Mouse (Mus musculus) heart, embryonic 15.5 days (tissue): ENCODE results near the gene 1700017B05Rik. TPM values are rescaled to one million over a fixed set of nuclear protein-coding genes. Genes with fewer than 3 reads are reported as not detected.

Source experiments
- ATAC-seq: fragments of 200-750 bp; cut with Nextera tagmentation; replicated peaks from 2 replicates; pipeline ENCODE4 v1.8.0; 2017; ENCODE audit warnings: low read depth, moderate TSS enrichment; ENCODE audit not compliant: insufficient number of reproducible peaks, insufficient read depth, low FRiP score
- H3K27ac ChIP-seq: fragments of 300-500 bp; sonication (generic); 2 replicates; pipeline ENCODE4 v1.5.1; 2015; ENCODE audit warnings: mild to moderate bottlenecking, inconsistent platforms
- H3K27me3 ChIP-seq: fragments of 300-500 bp; sonication (generic); 2 replicates; pipeline ENCODE4 v1.6.1; 2015; ENCODE audit warnings: inconsistent platforms
- H3K36me3 ChIP-seq: fragments of 300-500 bp; sonication (generic); 2 replicates; pipeline ENCODE4 v1.6.1; 2015; ENCODE audit warnings: mild to moderate bottlenecking, inconsistent platforms
- H3K4me1 ChIP-seq: fragments of 300-500 bp; sonication (generic); replicated peaks from 2 replicates; pipeline ENCODE4 v1.6.1; 2015; ENCODE audit warnings: inconsistent platforms
- H3K4me2 ChIP-seq: fragments of 300-500 bp; sonication (generic); 2 replicates; pipeline ENCODE4 v1.6.1; 2015; ENCODE audit warnings: inconsistent platforms, mild to moderate bottlenecking, moderate library complexity
- H3K4me3 ChIP-seq: fragments of 300-500 bp; sonication (generic); 2 replicates; pipeline ENCODE4 v1.5.1; 2015; ENCODE audit warnings: mild to moderate bottlenecking, inconsistent platforms
- H3K9ac ChIP-seq: fragments of 300-500 bp; sonication (generic); 2 replicates; pipeline ENCODE4 v1.6.1; 2015; ENCODE audit warnings: mild to moderate bottlenecking, inconsistent platforms
- H3K9me3 ChIP-seq: fragments of 300-500 bp; sonication (generic); replicated peaks from 2 replicates; pipeline ENCODE4 v1.6.1; 2016; ENCODE audit warnings: inconsistent platforms
- WGBS: fragments of 180-500 bp; shearing (Covaris S2); methylation state at CpG from one replicate; pipeline ENCODE4 v1.1.7; 2015; ENCODE audit warnings: mixed read lengths; 5-methylcytosine and 5-hydroxymethylcytosine counted together
- polyA plus RNA-seq: library from polyadenylated mRNA; unstranded; fragments of >200 nt; fragmentation: Nextera tagmentation; extraction: Ambion mirVana; gene quantifications from 2 replicates; pipeline ENCODE4 v1.2.1, GENCODE M21; 2015

1700017B05Rik gene
- polyA plus RNA-seq, 1 experiment from 2014 or later = 9.1 TPM

GRCm38 (mm10) chr9:57244106-57244685 is 18.2 kb downstream of the 1700017B05Rik start:
- WGBS = 47% methylated on average over 7 of the region's 7 CpGs
- ATAC-seq = no peak

GRCm38 (mm10) chr9:57242916-57243315 is 19.5 kb downstream of the 1700017B05Rik start:
- H3K36me3 ChIP-seq = no peaks in the 10 kb centered on the region
- no peak overlapping the region for H3K9ac ChIP-seq
- no peak overlapping the region for H3K4me3 ChIP-seq
- 35% methylated on average over 5 of the region's 5 CpGs for WGBS
- H3K27ac ChIP-seq = no peak overlapping the region
- H3K4me1 ChIP-seq = no peaks in the 10 kb centered on the region; the same call in 1 of the 2 replicates
- ATAC-seq = no peak
- no peaks in the 10 kb centered on the region for H3K9me3 ChIP-seq
- no peak overlapping the region for H3K4me2 ChIP-seq
- H3K27me3 ChIP-seq = 0 out of 2 replicates have a peak, but pooled peaks cover 2% of the 10 kb centered on the region

More at GRCm38 (mm10) chr9:57244106-57244685, 18.2 kb downstream of the 1700017B05Rik start:
- Histone ChIP-seq H3K27me3 (0 out of 2 replicates have a peak, but pooled peaks cover 2% of the 10 kb centered on the region), H3K36me3 (no peaks in the 10 kb centered on the region), H3K4me3 (no peak overlapping the region), H3K9me3 (no peaks in the 10 kb centered on the region), H3K4me2 (no peak overlapping the region), H3K4me1 (peaks cover 3% of the 10 kb centered on the region; the same call in 1 of the 2 replicates), H3K27ac (no peak overlapping the region), H3K9ac (no peak overlapping the region)

GRCm38 (mm10) chr9:57241111-57241510 is 21.3 kb downstream of the 1700017B05Rik start:
- no peak overlapping the region for H3K9ac ChIP-seq
- 76% methylated on average over 5 of the region's 5 CpGs for WGBS

GRCm38 (mm10) chr9:57238220-57238619 is 24.2 kb downstream of the 1700017B05Rik start:
- H3K4me3 ChIP-seq = no peak overlapping the region
- H3K27me3 ChIP-seq = 0 out of 2 replicates have a peak, but pooled peaks cover 2% of the 10 kb centered on the region
- H3K27ac ChIP-seq = no peak overlapping the region
- no peaks in the 10 kb centered on the region for H3K36me3 ChIP-seq
- 81% methylated on average over 2 of the region's 2 CpGs for WGBS
- H3K9ac ChIP-seq = no peak overlapping the region
- no peaks in the 10 kb centered on the region for H3K4me1 ChIP-seq
- no peak overlapping the region for H3K4me2 ChIP-seq
- no peaks in the 10 kb centered on the region for H3K9me3 ChIP-seq
- no peak for ATAC-seq

More at GRCm38 (mm10) chr9:57241111-57241510, 21.3 kb downstream of the 1700017B05Rik start:
- Histone ChIP-seq H3K27me3 (0 out of 2 replicates have a peak, but pooled peaks cover 2% of the 10 kb centered on the region), H3K4me2 (no peak overlapping the region), H3K4me3 (no peak overlapping the region), H3K9me3 (no peaks in the 10 kb centered on the region), H3K4me1 (no peaks in the 10 kb centered on the region), H3K36me3 (no peaks in the 10 kb centered on the region), H3K27ac (no peak overlapping the region)
- no peak for ATAC-seq

- 81% methylated on average over 5 of the region's 5 CpGs for WGBS
- 0 out of 2 replicates have a peak, but pooled peaks cover 2% of the 10 kb centered on the region for H3K27me3 ChIP-seq
Measured at GRCm38 (mm10) chr9:57237705-57238104, 24.7 kb downstream of the 1700017B05Rik start.

GRCm38 (mm10) chr9:57236256-57236655 is 26.2 kb downstream of the 1700017B05Rik start, which contains the start of gene Trcg1:
Gene Trcg1 (plus strand): TSS chr9:57236556.
- H3K27me3 ChIP-seq = no peaks in the 10 kb centered on the region
- 75% methylated on average over 2 of the region's 2 CpGs for WGBS
- no peak within 1 kb of the TSS for H3K27ac ChIP-seq
- no peaks in the 10 kb centered on the region for H3K4me1 ChIP-seq
- ATAC-seq = no peak
- no peak within 1 kb of the TSS for H3K4me2 ChIP-seq
- H3K4me3 ChIP-seq = no peak within 1 kb of the TSS
- H3K36me3 ChIP-seq = no peaks in the 10 kb centered on the region
- H3K9me3 ChIP-seq = no peaks in the 10 kb centered on the region
- H3K9ac ChIP-seq = no peak within 1 kb of the TSS

More at GRCm38 (mm10) chr9:57237705-57238104, 24.7 kb downstream of the 1700017B05Rik start:
- H3K4me3 ChIP-seq = no peak overlapping the region
- no peak overlapping the region for H3K9ac ChIP-seq
- H3K36me3 ChIP-seq = no peaks in the 10 kb centered on the region
- H3K4me2 ChIP-seq = no peak overlapping the region
- H3K27ac ChIP-seq = no peak overlapping the region
- no peak for ATAC-seq
- no peaks in the 10 kb centered on the region for H3K4me1 ChIP-seq
- H3K9me3 ChIP-seq = no peaks in the 10 kb centered on the region

GRCm38 (mm10) chr9:57233767-57234166 is 28.6 kb downstream of the 1700017B05Rik start:
- H3K9me3 ChIP-seq = no peaks in the 10 kb centered on the region
- H3K36me3 ChIP-seq = no peaks in the 10 kb centered on the region
- WGBS = 83% methylated on average over 3 of the region's 3 CpGs
- H3K4me3 ChIP-seq = no peak overlapping the region
- H3K27ac ChIP-seq = no peak overlapping the region
- no peak overlapping the region for H3K9ac ChIP-seq
- peaks cover 7% of the 10 kb centered on the region; the same call in 1 of the 2 replicates for H3K4me1 ChIP-seq
- H3K4me2 ChIP-seq = no peak overlapping the region
- H3K27me3 ChIP-seq = no peaks in the 10 kb centered on the region
- ATAC-seq = no peak

- Histone ChIP-seq H3K4me1 (peaks cover 7% of the 10 kb centered on the region; the same call in 1 of the 2 replicates), H3K4me2 (no peak overlapping the region), H3K27me3 (no peaks in the 10 kb centered on the region; the same call in 1 of the 2 replicates), H3K9ac (no peak overlapping the region), H3K27ac (no peak overlapping the region), H3K36me3 (no peaks in the 10 kb centered on the region), H3K9me3 (no peaks in the 10 kb centered on the region), H3K4me3 (no peak overlapping the region)
- 22% methylated on average over 6 of the region's 6 CpGs for WGBS
- ATAC-seq = no peak
Measured at GRCm38 (mm10) chr9:57233142-57233541, 29.3 kb downstream of the 1700017B05Rik start.

GRCm38 (mm10) chr9:57232341-57232940 is 30.0 kb downstream of the 1700017B05Rik start:
- peaks cover 7% of the 10 kb centered on the region; the same call in 1 of the 2 replicates for H3K4me1 ChIP-seq
- no peaks in the 10 kb centered on the region for H3K9me3 ChIP-seq
- no peak overlapping the region for H3K4me2 ChIP-seq
- no peak overlapping the region for H3K9ac ChIP-seq
- WGBS = 80% methylated on average over 5 of the region's 5 CpGs
- H3K36me3 ChIP-seq = no peaks in the 10 kb centered on the region
- H3K4me3 ChIP-seq = no peak overlapping the region
- H3K27me3 ChIP-seq = peaks cover 4% of the 10 kb centered on the region
- no peak overlapping the region for H3K27ac ChIP-seq
- ATAC-seq = no peak

- Histone ChIP-seq H3K4me1 (peaks cover 7% of the 10 kb centered on the region; the same call in 1 of the 2 replicates), H3K27ac (no peak overlapping the region), H3K27me3 (peaks cover 8% of the 10 kb centered on the region), H3K9ac (no peak overlapping the region), H3K36me3 (no peaks in the 10 kb centered on the region), H3K9me3 (no peaks in the 10 kb centered on the region), H3K4me3 (no peak overlapping the region), H3K4me2 (no peak overlapping the region)
- WGBS = 76% methylated on average over 8 of the region's 8 CpGs
- ATAC-seq = no peak
Measured at GRCm38 (mm10) chr9:57231536-57232255, 30.7 kb downstream of the 1700017B05Rik start.

GRCm38 (mm10) chr9:57230146-57230783 is 32.1 kb downstream of the 1700017B05Rik start:
- ATAC-seq = no peak
- WGBS = 60% methylated on average over 9 of the region's 9 CpGs
- Histone ChIP-seq H3K27ac (no peak overlapping the region), H3K36me3 (no peaks in the 10 kb centered on the region), H3K9ac (no peak overlapping the region), H3K27me3 (peaks cover 8% of the 10 kb centered on the region), H3K9me3 (no peaks in the 10 kb centered on the region), H3K4me2 (no peak overlapping the region), H3K4me1 (peaks cover 9% of the 10 kb centered on the region; the same call in 1 of the 2 replicates), H3K4me3 (no peak overlapping the region)
